Mouse (Mus musculus) ES-E14 (cell line): Measurements from ENCODE around the gene Mecr. TPM values are rescaled to one million over a fixed set of nuclear protein-coding genes. Genes with fewer than 3 reads are reported as not detected.
"Not testable (repeated sequence)": the region's sequence is repeated elsewhere in the genome, so short reads cannot be mapped to it uniquely, and the experiment has no call there.

Source experiments
- DNase-seq: peaks from one replicate; pipeline ENCODE4 v3.0.0-alpha.2; 2013; ENCODE audit warnings: low read depth, low spot score
- H3K27ac ChIP-seq: 2 replicates; pipeline ENCODE4 v1.5.1; 2012; ENCODE audit warnings: low read depth, mild to moderate bottlenecking, low read length, moderate library complexity, mixed read lengths; ENCODE audit not compliant: poor library complexity, insufficient read depth, severe bottlenecking
- H3K36me3 ChIP-seq: 2 replicates; pipeline ENCODE4 v1.6.1; 2012; ENCODE audit warnings: mild to moderate bottlenecking, low read length, moderate library complexity, mixed read lengths; ENCODE audit not compliant: control insufficient read depth, poor library complexity, insufficient read depth, severe bottlenecking
- H3K4me1 ChIP-seq, 2 experiments: fragments of 150-350 bp in 1 of 2; sonication (generic) in 1 of 2; 2 replicates each; pipeline ENCODE4 v1.6.1; 2012; ENCODE audit warnings: low read length in 2 of 2, mild to moderate bottlenecking in 1 of 2, mixed read lengths in 1 of 2; ENCODE audit not compliant: control insufficient read depth in 2 of 2, insufficient read depth in 2 of 2, poor library complexity in 1 of 2
- H3K4me3 ChIP-seq, 2 experiments: fragments of 150-350 bp in 1 of 2; sonication (generic) in 1 of 2; 2 replicates each; pipeline ENCODE4 v1.5.1; 2012; ENCODE audit warnings: low read length in 2 of 2, low read depth in 1 of 2, mild to moderate bottlenecking in 1 of 2, mixed read lengths in 1 of 2; ENCODE audit not compliant: insufficient read depth in 1 of 2, poor library complexity in 1 of 2, severe bottlenecking in 1 of 2
- H3K9ac ChIP-seq: 2 replicates; pipeline ENCODE4 v1.6.1; 2012; ENCODE audit warnings: low read depth, mild to moderate bottlenecking, low read length, mixed read lengths; ENCODE audit not compliant: poor library complexity, insufficient read depth, severe bottlenecking
- H3K9me3 ChIP-seq: fragments of 150-350 bp; sonication (generic); 2 replicates; pipeline ENCODE4 v1.6.1; 2012; ENCODE audit warnings: low read depth, mild to moderate bottlenecking, low read length; ENCODE audit not compliant: control insufficient read depth, insufficient read depth
- CHD2 ChIP-seq: IDR thresholded peaks from 2 replicates; pipeline ENCODE4 v1.6.1; 2014; ENCODE audit warnings: mild to moderate bottlenecking, low read depth, low read length, inconsistent platforms
- HCFC1 ChIP-seq: IDR thresholded peaks from 2 replicates; pipeline ENCODE4 v1.6.1; 2012; ENCODE audit warnings: low read length, inconsistent platforms, borderline replicate concordance; ENCODE audit not compliant: insufficient read depth
- MAFK ChIP-seq: IDR thresholded peaks from 2 replicates; pipeline ENCODE4 v1.6.1; 2014; ENCODE audit warnings: mild to moderate bottlenecking, low read depth, low read length, inconsistent platforms; ENCODE audit not compliant: insufficient read depth
- ZC3H11A ChIP-seq: IDR thresholded peaks from 2 replicates; pipeline ENCODE4 v1.6.1; 2012; ENCODE audit warnings: low read depth, mild to moderate bottlenecking, inconsistent platforms, low read length, borderline replicate concordance
- ZNF384 ChIP-seq: IDR thresholded peaks from 2 replicates; pipeline ENCODE4 v1.6.1; 2012; ENCODE audit warnings: low read depth, low read length, inconsistent platforms
- in situ Hi-C, 2 experiments: fragments of 600-800 bp; cut with MboI; formaldehyde crosslinking; loops; one replicate each; pipeline ENCODE4 v1.15.1; 2025; ENCODE audit warnings: low sequenced_read_pairs in 2 of 2, inconsistent platforms in 1 of 2; ENCODE audit not compliant: unreplicated experiment in 2 of 2
- total RNA-seq: library from RNA; depleted of rRNA; stranded (reverse); fragments of 300-350 nt; gene quantifications from 2 replicates; pipeline ENCODE4 v1.2.3, GENCODE M21; 2012

Mecr gene
- total RNA-seq, 1 experiment = 31.2 TPM

DNA sequence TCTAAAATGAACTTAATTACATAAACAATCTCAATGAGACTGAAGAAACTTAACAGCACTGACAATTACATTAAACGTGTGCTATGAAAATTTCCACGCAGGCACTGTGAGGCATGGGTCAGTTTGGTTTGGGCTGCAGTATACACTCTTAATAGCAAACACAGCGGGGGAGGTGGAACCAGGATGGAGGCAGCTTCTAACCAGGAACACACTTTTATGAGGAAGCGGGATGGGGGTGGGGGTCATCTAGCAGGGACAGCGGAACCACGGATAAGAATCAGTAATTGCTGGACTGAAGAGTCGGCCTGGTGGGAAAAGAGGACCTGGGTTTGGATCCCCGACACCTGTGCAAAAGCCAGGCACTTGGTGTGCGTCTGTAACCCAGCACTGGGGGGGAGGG, 39.4 kb upstream of the Mecr start:
- TF ChIP-seq ZNF384 (no peak), HCFC1 (no peak), ZC3H11A (no peak), MAFK (no peak), CHD2 (no peak)
- no peak for DNase-seq
- Histone ChIP-seq H3K27ac (no peak overlapping the region), H3K4me3 (no peak overlapping the region), H3K9ac (no peak overlapping the region), H3K36me3 (peaks cover 4% of the 10 kb centered on the region; the same call in 1 of the 2 replicates), H3K9me3 (no peaks in the 10 kb centered on the region), H3K4me1 (peaks cover 0 to 18% of the 10 kb centered on the region in 2 experiments; a peak in 1 of 4 replicates)
- in situ Hi-C loops = no loop called here

- H3K36me3 ChIP-seq, H3K4me3 ChIP-seq, H3K27ac ChIP-seq, H3K9ac ChIP-seq, H3K9me3 ChIP-seq, in situ Hi-C loops, DNase-seq: not testable (repeated sequence)
- H3K4me1 ChIP-seq = peaks cover 0 to 12% of the 10 kb centered on the region in 2 experiments; a peak in 1 of 4 replicates
Measured at GRCm38 (mm10) chr4:131804732-131805131, 38.5 kb upstream of the Mecr start.

- DNase-seq = no peak
- Histone ChIP-seq H3K9me3 (no peaks in the 10 kb centered on the region), H3K9ac (no peak overlapping the region), H3K4me1 (peaks cover 0 to 7% of the 10 kb centered on the region in 2 experiments; a peak in 1 of 4 replicates), H3K36me3 (peaks cover 3% of the 10 kb centered on the region; the same call in 1 of the 2 replicates), H3K27ac (no peak overlapping the region), H3K4me3 (no peak overlapping the region)
- no peak for TF ChIP-seq CHD2
- no peak for TF ChIP-seq MAFK
- in situ Hi-C loops = no loop called here
Measured at GRCm38 (mm10) chr4:131805255-131805654, 38.0 kb upstream of the Mecr start.

- Histone ChIP-seq H3K27ac (no peak overlapping the region), H3K9me3 (no peaks in the 10 kb centered on the region), H3K9ac (no peak overlapping the region), H3K4me1 (peaks cover 0 to 2% of the 10 kb centered on the region in 2 experiments; a peak in 1 of 4 replicates), H3K36me3 (no peaks in the 10 kb centered on the region), H3K4me3 (no peak overlapping the region)
- no peak for DNase-seq
- in situ Hi-C loops = no loop called here
- TF ChIP-seq HCFC1 (no peak), ZNF384 (no peak), CHD2 (no peak), MAFK (no peak), ZC3H11A (no peak)
Measured at GRCm38 (mm10) chr4:131812458-131812857, 30.8 kb upstream of the Mecr start.

- Histone ChIP-seq H3K4me1 (peaks cover 0 to 4% of the 10 kb centered on the region in 2 experiments; a peak in 1 of 4 replicates), H3K9me3 (no peaks in the 10 kb centered on the region), H3K9ac (no peak overlapping the region), H3K4me3 (no peak overlapping the region), H3K36me3 (no peaks in the 10 kb centered on the region), H3K27ac (no peak overlapping the region)
- TF ChIP-seq ZC3H11A (no peak), MAFK (no peak), HCFC1 (no peak), CHD2 (no peak)
- no peak for DNase-seq
- in situ Hi-C loops = no loop called here
Measured at GRCm38 (mm10) chr4:131813798-131814197, 29.5 kb upstream of the Mecr start.
